Mouse (Mus musculus) thymus, adult 2 months (tissue): Measurements from ENCODE around the gene Nradd. TPM values are rescaled to one million over a fixed set of nuclear protein-coding genes. Genes with fewer than 3 reads are reported as not detected.

ENCODE experiments used
- DNase-seq: peaks from one replicate; pipeline ENCODE4 v3.0.0; 2021
- H3K27ac ChIP-seq: fragments of 200-500 bp; 2 replicates; pipeline ENCODE4 v1.5.1; 2012; ENCODE audit warnings: low read length, control low read depth; ENCODE audit not compliant: control insufficient read depth, insufficient read depth
- H3K27me3 ChIP-seq: fragments of 200-500 bp; 2 replicates; pipeline ENCODE4 v1.6.1; 2012; ENCODE audit warnings: mild to moderate bottlenecking, low read length, moderate library complexity, mixed read lengths; ENCODE audit not compliant: control insufficient read depth, insufficient read depth
- H3K36me3 ChIP-seq: fragments of 200-500 bp; 2 replicates; pipeline ENCODE4 v1.6.1; 2012; ENCODE audit warnings: mild to moderate bottlenecking, low read length, moderate library complexity; ENCODE audit not compliant: control insufficient read depth, insufficient read depth
- H3K4me1 ChIP-seq: fragments of 200-500 bp; replicated peaks from 2 replicates; pipeline ENCODE4 v1.6.1; 2012; ENCODE audit warnings: low read length; ENCODE audit not compliant: control insufficient read depth, insufficient read depth
- H3K4me3 ChIP-seq: fragments of 200-500 bp; 2 replicates; pipeline ENCODE4 v1.5.1; 2012; ENCODE audit warnings: mild to moderate bottlenecking, low read length, control low read depth, moderate library complexity; ENCODE audit not compliant: control insufficient read depth, insufficient read depth
- CTCF ChIP-seq: fragments of 200-500 bp; IDR thresholded peaks from 2 replicates; pipeline ENCODE4 v1.5.1; 2012; ENCODE audit warnings: mild to moderate bottlenecking, control low read depth, low read length, moderate library complexity, borderline replicate concordance; ENCODE audit not compliant: control insufficient read depth, poor library complexity, insufficient read depth; ENCODE audit errors: extremely low read depth
- POLR2A ChIP-seq: fragments of 200-500 bp; IDR thresholded peaks from 2 replicates; pipeline ENCODE4 v1.6.1; 2012; ENCODE audit warnings: mild to moderate bottlenecking, low read length, control low read depth, moderate library complexity; ENCODE audit not compliant: control insufficient read depth, poor library complexity, insufficient read depth; ENCODE audit errors: extremely low read depth
- WGBS: fragments of 180-500 bp; shearing (Covaris S2); methylation state at CpG from one replicate; pipeline ENCODE4 v1.1.7; 2018; 5-methylcytosine and 5-hydroxymethylcytosine counted together
- polyA plus RNA-seq: library from polyadenylated mRNA; depleted of rRNA; stranded (reverse); fragments of >200 nt; gene quantifications from 2 replicates; pipeline ENCODE4 v1.2.3, GENCODE M21; 2012

Gene Nradd
- polyA plus RNA-seq, 1 experiment, result 13.2 TPM

DNA sequence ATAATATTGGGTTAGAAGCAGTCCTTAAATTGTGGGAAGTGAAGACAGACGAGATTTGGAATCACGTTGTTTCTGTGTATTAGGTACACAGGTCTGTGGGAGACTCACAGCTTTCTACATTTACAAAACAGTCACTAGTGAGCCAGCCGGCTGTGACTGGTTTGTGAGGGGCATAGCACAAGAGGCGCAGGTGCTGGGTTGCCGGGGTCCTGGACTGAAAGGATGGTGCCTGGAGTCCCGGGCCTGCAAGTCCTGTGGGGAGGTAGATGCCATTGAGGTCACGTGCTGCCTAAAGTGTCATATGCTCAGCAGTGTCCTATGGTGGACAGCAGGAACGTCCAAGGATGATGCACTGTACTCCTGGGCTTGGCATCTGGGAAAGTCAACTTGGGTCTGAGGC, 42.1 kb upstream of the Nradd start:
- no peak for TF ChIP-seq POLR2A
- no peak for TF ChIP-seq CTCF
- 28% methylated on average over 8 of the region's 8 CpGs for WGBS
- Histone ChIP-seq H3K4me1 (peaks cover 18% of the 10 kb centered on the region), H3K27ac (no peak overlapping the region), H3K4me3 (no peak overlapping the region), H3K36me3 (no peaks in the 10 kb centered on the region), H3K27me3 (no peaks in the 10 kb centered on the region)
- no peak for DNase-seq

DNA sequence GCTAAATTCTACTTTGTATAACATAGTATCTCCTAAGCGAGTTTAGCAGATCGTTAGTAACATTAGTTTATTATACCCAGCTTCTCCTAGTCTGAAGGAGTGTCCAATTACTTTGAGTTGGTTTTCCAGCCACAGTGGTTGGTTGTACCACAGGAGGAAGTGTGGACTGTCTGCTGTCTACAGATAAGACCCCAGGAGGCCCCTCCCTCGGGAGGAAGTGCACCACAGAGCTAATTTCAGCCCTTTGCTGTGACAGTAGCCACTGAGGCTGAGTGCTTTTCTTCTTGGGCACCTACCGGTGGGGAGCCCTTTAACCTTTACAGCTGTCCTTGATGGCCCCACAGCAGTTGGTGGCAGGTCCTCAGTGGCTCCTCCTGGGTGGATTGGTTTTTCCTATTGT, 41.7 kb upstream of the Nradd start:
- Histone ChIP-seq H3K4me1 (peaks cover 18% of the 10 kb centered on the region), H3K27me3 (no peaks in the 10 kb centered on the region), H3K4me3 (no peak overlapping the region), H3K36me3 (no peaks in the 10 kb centered on the region), H3K27ac (no peak overlapping the region)
- peak; percentile 26 for DNase-seq
- 8% methylated on average over 4 of the region's 4 CpGs for WGBS
- TF ChIP-seq CTCF (no peak), POLR2A (no peak)

DNA sequence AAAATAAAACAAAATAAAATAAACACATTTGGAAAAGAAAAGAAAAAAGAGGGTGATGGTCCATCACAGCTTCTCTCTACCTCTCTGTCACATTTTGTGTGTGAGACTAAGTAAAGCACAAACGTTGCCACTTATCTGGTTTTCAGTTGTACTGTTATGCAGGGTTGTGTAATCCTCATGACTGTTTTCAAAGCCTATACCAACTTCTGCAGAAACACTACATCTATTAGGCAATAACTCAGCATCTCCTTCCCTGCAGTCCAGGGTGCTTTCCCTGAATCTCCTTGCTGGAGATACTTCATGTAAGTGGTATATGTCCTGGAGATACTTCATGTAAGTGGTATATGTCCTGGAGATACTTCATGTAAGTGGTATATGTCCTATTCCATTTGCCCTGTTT, 38.6 kb upstream of the Nradd start:
- H3K4me1 ChIP-seq, result peaks cover 24% of the 10 kb centered on the region

DNA sequence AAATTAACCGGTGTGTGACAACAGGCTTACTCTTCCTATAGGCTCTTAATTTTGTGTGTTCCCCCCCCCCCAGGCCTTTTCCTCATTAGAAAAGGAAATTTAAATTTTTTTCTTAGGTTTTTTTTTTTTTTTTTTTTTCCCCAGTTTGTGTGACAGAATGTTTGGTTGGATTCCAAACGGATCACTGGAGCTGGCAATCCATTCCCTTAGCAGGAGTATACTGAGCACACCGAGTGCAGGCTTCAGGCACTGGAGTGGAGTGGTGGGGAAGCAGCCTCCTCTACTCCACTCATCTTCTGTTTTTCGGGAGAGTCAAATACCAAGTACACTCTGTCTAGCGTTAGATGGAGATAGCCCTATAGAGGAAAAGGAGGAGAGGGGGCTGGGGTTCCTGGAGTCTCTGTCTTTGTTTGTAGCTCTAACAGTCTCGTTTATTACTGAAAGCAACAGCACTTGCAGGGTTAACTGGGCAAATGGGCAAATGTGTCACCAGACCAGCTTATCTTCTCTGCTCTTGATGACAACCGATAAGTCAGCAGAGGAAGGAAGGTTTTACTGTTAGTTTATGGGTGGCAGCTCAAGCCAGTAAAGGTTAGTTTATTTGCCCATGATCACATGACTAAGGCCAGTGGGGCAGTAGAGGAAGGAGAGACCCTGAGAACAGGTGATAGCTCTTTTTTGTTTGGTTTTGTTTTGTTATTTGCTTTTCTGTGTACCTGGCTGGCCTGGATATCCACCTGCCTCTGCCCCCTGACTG, 36.8 kb upstream of the Nradd start:
- H3K4me1 ChIP-seq, result peaks cover 17% of the 10 kb centered on the region
- TF ChIP-seq CTCF, result no peak
- no peak for TF ChIP-seq POLR2A
- no peak for DNase-seq
- no peak overlapping the region for H3K4me3 ChIP-seq
- H3K36me3 ChIP-seq, result no peaks in the 10 kb centered on the region
- 94% methylated on average over 7 of the region's 7 CpGs for WGBS
- no peaks in the 10 kb centered on the region for H3K27me3 ChIP-seq
- no peak overlapping the region for H3K27ac ChIP-seq

More for the DNA sequence above, 38.6 kb upstream of the Nradd start:
- no peaks in the 10 kb centered on the region for H3K36me3 ChIP-seq
- whole genome bisulfite sequencing, result 79% methylated on average over 1 of the region's 1 CpGs
- H3K27me3 ChIP-seq, result no peaks in the 10 kb centered on the region
- H3K4me3 ChIP-seq, result no peak overlapping the region
- TF ChIP-seq CTCF, result no peak
- TF ChIP-seq POLR2A, result no peak
- no peak for DNase-seq
- H3K27ac ChIP-seq, result no peak overlapping the region

DNA sequence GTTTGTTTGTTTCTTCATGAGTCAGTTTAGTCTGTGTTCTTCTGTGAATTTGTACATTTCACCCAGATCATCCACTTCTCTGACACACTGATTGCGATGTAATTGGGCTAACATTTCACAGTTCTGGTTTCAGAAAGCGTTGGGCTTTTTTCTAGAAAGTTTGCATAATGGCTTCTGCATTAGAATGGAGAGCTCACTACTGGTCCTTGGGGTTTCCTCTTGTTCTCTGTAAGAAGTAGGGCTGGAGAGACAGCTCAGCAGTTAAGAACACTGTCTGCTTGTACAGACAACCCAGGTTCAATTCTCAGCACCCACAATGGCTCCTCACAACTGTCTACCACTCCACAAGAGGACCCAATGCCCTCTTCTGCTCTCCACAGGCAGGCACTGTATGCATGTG, 36.0 kb upstream of the Nradd start:
- no peak for TF ChIP-seq CTCF
- no peak for TF ChIP-seq POLR2A
- 96% methylated on average over 2 of the region's 2 CpGs for WGBS
- Histone ChIP-seq H3K4me3 (no peak overlapping the region), H3K27me3 (no peaks in the 10 kb centered on the region), H3K27ac (no peak overlapping the region), H3K4me1 (peaks cover 19% of the 10 kb centered on the region), H3K36me3 (no peaks in the 10 kb centered on the region)
- no peak for DNase-seq

DNA sequence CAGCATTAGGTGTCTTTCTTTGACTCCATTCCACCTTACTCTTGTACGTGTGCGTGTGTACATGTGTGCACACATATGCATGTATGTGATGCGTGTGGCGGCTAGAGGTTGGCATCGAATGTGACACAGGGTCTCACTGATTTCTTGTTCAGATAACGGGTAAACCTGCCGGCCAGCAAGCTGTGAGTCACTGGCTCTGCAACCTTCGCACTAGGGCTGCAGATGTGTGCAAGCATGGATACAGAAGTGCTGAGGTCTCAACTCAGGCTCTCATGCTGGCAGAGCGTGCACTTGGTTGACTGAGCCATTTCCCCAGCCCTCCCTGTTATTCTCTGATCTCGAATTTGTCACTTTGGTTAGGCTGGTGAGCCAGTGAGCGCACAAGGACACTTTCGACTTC, 35.3 kb upstream of the Nradd start:
- H3K4me3 ChIP-seq, result no peak overlapping the region
- peaks cover 19% of the 10 kb centered on the region for H3K4me1 ChIP-seq
- H3K36me3 ChIP-seq, result no peaks in the 10 kb centered on the region
- no peaks in the 10 kb centered on the region for H3K27me3 ChIP-seq
- H3K27ac ChIP-seq, result no peak overlapping the region
- WGBS, result 94% methylated on average over 12 of the region's 12 CpGs
- TF ChIP-seq POLR2A, result no peak
- no peak for TF ChIP-seq CTCF
- no peak for DNase-seq
